Mouse (Mus musculus) hindbrain, embryonic 14.5 days (tissue): ENCODE data around the gene Tcfl5. TPM values are rescaled to one million over a fixed set of nuclear protein-coding genes. Genes with fewer than 3 reads are reported as not detected.
A peak's percentile ranks its signal among the peaks of the same experiment; 100 is the strongest.

Source experiments
- ATAC-seq: fragments of 200-750 bp; cut with Nextera tagmentation; 2 replicates; pipeline ENCODE4 v1.8.0; 2017; ENCODE audit warnings: moderate number of reproducible peaks, mild to moderate bottlenecking, moderate TSS enrichment, moderate library complexity; ENCODE audit not compliant: low FRiP score
- DNase-seq: peaks from one replicate; pipeline ENCODE4 v3.0.0-alpha.2; 2015; ENCODE audit warnings: low spot score
- H3K27ac ChIP-seq: fragments of 300-500 bp; sonication (generic); 2 replicates; pipeline ENCODE4 v1.5.1; 2014; ENCODE audit warnings: mild to moderate bottlenecking, moderate library complexity
- H3K27me3 ChIP-seq: fragments of 300-500 bp; sonication (generic); 2 replicates; pipeline ENCODE4 v1.6.1; 2014; ENCODE audit warnings: mild to moderate bottlenecking, low read length, mixed read lengths; ENCODE audit not compliant: control insufficient read depth, insufficient read depth
- H3K36me3 ChIP-seq: fragments of 300-500 bp; sonication (generic); replicated peaks from 2 replicates; pipeline ENCODE4 v1.6.1; 2014; ENCODE audit not compliant: control insufficient read depth, insufficient read depth
- H3K4me1 ChIP-seq: fragments of 300-500 bp; sonication (generic); replicated peaks from 2 replicates; pipeline ENCODE4 v1.6.1; 2014; ENCODE audit warnings: antibody characterized with exemption, low read length, mixed read lengths; ENCODE audit not compliant: control insufficient read depth, insufficient read depth
- H3K4me2 ChIP-seq: fragments of 300-500 bp; sonication (generic); replicated peaks from 2 replicates; pipeline ENCODE4 v1.6.1; 2014; ENCODE audit warnings: mild to moderate bottlenecking, moderate library complexity
- H3K4me3 ChIP-seq: fragments of 300-500 bp; sonication (generic); replicated peaks from 2 replicates; pipeline ENCODE4 v1.5.1; 2014; ENCODE audit warnings: mild to moderate bottlenecking, low read length
- H3K9ac ChIP-seq: fragments of 300-500 bp; sonication (generic); 2 replicates; pipeline ENCODE4 v1.6.1; 2014
- H3K9me3 ChIP-seq: fragments of 300-500 bp; sonication (generic); 2 replicates; pipeline ENCODE4 v1.6.1; 2016; ENCODE audit warnings: low read length; ENCODE audit not compliant: control insufficient read depth
- WGBS: fragments of 180-500 bp; shearing (Covaris S2); extraction: QIAGEN DNeasy Blood & Tissue Kit; methylation state at CpG from one replicate; pipeline ENCODE4 v1.1.7; 2014; 5-methylcytosine and 5-hydroxymethylcytosine counted together
- polyA plus RNA-seq: library from polyadenylated mRNA; unstranded; fragments of >200 nt; fragmentation: Nextera tagmentation; extraction: Ambion mirVana; gene quantifications from 2 replicates; pipeline ENCODE4 v1.2.1, GENCODE M21; 2014

Tcfl5 gene
- polyA plus RNA-seq: 0.87 and 0.99 TPM in 2 replicates

DNA sequence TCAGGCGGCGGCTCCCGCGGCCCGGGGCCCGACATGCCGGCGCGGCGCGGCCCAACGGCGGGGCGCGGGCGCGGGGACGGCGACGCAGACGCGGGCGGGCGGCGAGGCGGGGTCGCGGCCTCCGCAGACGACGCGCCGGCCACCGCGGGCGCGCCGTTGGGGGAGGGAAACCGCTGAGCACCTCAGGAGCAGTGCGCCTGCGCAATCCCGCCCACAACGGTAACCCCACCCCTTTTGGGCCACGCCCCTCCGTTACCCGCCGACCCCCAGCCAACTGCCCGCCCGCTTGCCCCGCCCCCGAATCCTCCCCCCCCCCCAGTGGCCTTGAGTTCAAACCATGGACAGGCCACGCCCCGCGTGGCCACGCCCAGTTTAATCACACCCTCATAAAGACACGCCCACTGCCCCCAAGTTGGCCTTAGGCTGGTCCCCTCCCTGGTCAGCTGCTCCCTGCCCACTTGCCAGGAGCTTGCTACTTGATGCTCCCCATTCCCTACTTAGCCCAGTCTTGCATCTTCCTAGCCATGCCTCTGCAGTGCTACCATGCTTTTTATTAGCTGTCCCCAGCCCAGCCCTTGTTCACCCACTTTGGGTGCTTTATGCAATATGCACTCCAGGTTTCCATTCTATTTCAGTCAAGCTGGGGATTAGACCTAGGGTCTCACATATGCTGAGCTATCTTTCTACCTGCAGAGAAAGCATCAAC, at the start of gene Tcfl5:
Tcfl5 (minus strand) TSS at position 154 of the 706 bp plus-strand sequence.
- Histone ChIP-seq H3K9ac (no peak within 1 kb of the TSS), H3K36me3 (no peaks in the 10 kb centered on the region), H3K9me3 (peaks cover 18% of the 10 kb centered on the region), H3K4me1 (no peaks in the 10 kb centered on the region), H3K4me2 (peak within 1 kb of the TSS; percentile 46), H3K27ac (no peak within 1 kb of the TSS), H3K27me3 (peaks cover 52% of the 10 kb centered on the region), H3K4me3 (peak within 1 kb of the TSS; percentile 33)
- ATAC-seq: no peak
- WGBS: 3% methylated on average over 49 of the region's 56 CpGs
- DNase-seq: no peak

DNA sequence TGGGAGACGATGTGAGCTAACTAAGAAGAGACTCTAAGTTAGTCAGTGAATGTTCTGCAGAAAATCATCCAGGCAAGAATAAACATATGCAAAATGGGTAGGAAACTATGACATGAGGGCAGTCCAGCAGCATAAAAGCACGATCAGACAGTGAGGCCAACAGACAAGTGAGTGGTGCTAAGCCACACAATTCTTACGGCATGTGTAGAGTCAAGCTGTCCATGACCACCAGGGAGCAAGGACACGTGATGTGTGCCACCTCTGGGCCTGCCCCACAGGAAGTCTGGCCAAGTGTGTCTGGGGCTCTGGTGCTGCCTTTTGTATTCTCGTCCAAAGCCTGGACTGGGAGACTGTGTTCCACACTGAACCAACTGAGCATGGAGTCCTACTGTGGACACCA, 47.3 kb upstream of the Tcfl5 start:
- no peak for DNase-seq
- H3K27me3 ChIP-seq: no peaks in the 10 kb centered on the region
- 84% methylated on average over 5 of the region's 5 CpGs for WGBS
- peaks cover 63% of the 10 kb centered on the region for H3K36me3 ChIP-seq
- no peak for ATAC-seq
- peaks cover 17% of the 10 kb centered on the region; the same call in 1 of the 2 replicates for H3K4me1 ChIP-seq
- H3K4me2 ChIP-seq: no peak overlapping the region
- no peak overlapping the region for H3K9ac ChIP-seq
- H3K4me3 ChIP-seq: no peak overlapping the region
- no peak overlapping the region for H3K27ac ChIP-seq
- no peaks in the 10 kb centered on the region for H3K9me3 ChIP-seq

- peaks cover 96% of the 10 kb centered on the region for H3K36me3 ChIP-seq
- no peak overlapping the region for H3K4me3 ChIP-seq
- ATAC-seq (no peak), DNase-seq (no peak)
- H3K27ac ChIP-seq: no peak overlapping the region
- H3K9me3 ChIP-seq: no peaks in the 10 kb centered on the region
- no peak overlapping the region for H3K9ac ChIP-seq
- 92% methylated on average over 4 of the region's 4 CpGs for WGBS
- no peaks in the 10 kb centered on the region for H3K27me3 ChIP-seq
- H3K4me1 ChIP-seq: no peaks in the 10 kb centered on the region
- H3K4me2 ChIP-seq: no peak overlapping the region
Observed at GRCm38 (mm10) chr2:180684031-180684430, 41.5 kb upstream of the Tcfl5 start.

GRCm38 (mm10) chr2:180683524-180683923, 41.0 kb upstream of the Tcfl5 start:
- no peaks in the 10 kb centered on the region for H3K4me1 ChIP-seq
- no peaks in the 10 kb centered on the region for H3K9me3 ChIP-seq
- H3K4me3 ChIP-seq: no peak overlapping the region
- ATAC-seq (no peak), DNase-seq (no peak)
- no peak overlapping the region for H3K4me2 ChIP-seq
- peaks cover 91% of the 10 kb centered on the region for H3K36me3 ChIP-seq
- no peak overlapping the region for H3K9ac ChIP-seq
- no peak overlapping the region for H3K27ac ChIP-seq
- WGBS: 85% methylated on average over 2 of the region's 2 CpGs
- no peaks in the 10 kb centered on the region for H3K27me3 ChIP-seq

DNA sequence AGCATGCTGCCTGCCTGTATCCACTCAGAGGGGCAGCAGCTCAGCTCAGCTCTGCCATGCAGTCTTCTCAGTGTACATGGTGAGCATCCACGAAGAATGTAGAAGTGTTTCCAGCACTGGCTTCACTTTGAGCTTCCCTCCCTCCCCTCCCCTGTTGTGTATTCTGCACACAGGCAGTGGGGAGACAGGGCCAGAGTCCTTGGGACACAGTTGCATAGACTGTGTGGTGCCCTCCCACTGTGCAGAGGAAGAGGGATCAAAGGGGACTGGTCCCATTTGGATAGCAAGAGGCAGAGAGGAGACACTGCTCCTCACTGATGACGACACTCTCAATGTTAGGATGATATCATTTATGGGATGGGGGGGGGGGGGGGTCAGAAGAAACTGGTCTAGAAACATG, 38.7 kb upstream of the Tcfl5 start:
- WGBS: 76% methylated on average over 2 of the region's 2 CpGs
- Histone ChIP-seq H3K36me3 (peaks cover 68% of the 10 kb centered on the region), H3K27ac (no peak overlapping the region), H3K4me3 (no peak overlapping the region), H3K4me2 (no peak overlapping the region), H3K9ac (no peak overlapping the region), H3K27me3 (no peaks in the 10 kb centered on the region), H3K9me3 (no peaks in the 10 kb centered on the region), H3K4me1 (no peaks in the 10 kb centered on the region)
- ATAC-seq (no peak), DNase-seq (no peak)

DNA sequence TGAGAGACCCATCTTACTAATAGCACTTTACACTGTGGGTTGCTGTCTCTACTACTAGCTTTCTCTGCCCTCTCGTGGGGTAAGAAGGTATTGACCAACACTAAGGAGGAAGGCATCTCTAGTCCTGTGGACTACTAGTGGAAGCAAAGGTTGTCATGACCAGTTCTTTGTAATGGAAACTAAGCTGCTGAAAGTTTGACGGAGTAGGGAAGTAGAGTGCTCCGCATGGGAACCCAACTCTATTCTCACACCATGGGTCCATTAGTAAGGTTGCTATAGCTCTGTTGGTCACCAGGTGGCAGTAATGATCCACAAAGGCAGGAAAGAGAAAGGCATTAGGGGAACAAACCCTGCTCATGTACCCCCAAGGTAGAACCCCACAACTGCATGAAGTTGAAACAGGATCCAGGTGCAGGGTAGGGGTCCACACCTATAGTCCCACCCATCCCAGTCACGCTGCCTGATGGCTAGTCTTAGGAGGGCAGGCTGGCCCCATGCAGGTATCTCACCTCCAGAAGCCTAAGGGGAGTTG, 36.2 kb upstream of the Tcfl5 start:
- peaks cover 59% of the 10 kb centered on the region for H3K36me3 ChIP-seq
- H3K9me3 ChIP-seq: no peaks in the 10 kb centered on the region
- H3K9ac ChIP-seq: no peak overlapping the region
- no peak overlapping the region for H3K4me3 ChIP-seq
- peak; percentile 76; the same call in 1 of the 2 replicates for ATAC-seq
- peak; percentile 75 for DNase-seq
- H3K27ac ChIP-seq: no peak overlapping the region
- H3K4me2 ChIP-seq: no peak overlapping the region
- H3K27me3 ChIP-seq: no peaks in the 10 kb centered on the region
- WGBS: 23% methylated on average over 4 of the region's 4 CpGs
- no peaks in the 10 kb centered on the region for H3K4me1 ChIP-seq

DNA sequence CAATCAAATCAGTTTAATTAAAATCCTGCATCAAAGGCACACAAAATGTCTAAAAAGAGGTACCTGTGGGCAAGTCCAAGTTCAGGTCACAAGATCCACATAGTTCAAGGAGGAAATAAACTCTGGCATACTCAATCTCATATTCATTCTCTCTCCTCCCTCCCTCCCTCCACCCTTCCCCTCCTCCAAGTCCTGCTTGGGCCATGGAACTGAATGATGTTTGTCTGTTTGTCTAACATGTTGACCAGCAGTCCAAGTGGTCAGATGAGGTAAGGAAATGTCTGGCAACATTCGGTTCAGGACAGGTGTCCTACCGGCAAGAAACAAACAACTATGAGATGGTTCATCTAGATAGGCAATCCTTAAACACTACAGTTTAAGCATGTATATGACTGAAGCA, 34.2 kb upstream of the Tcfl5 start:
- no peak for DNase-seq
- H3K9me3 ChIP-seq: no peaks in the 10 kb centered on the region
- peaks cover 58% of the 10 kb centered on the region for H3K36me3 ChIP-seq
- no peaks in the 10 kb centered on the region for H3K27me3 ChIP-seq
- no peak overlapping the region for H3K9ac ChIP-seq
- ATAC-seq: no peak
- H3K27ac ChIP-seq: no peak overlapping the region
- no peaks in the 10 kb centered on the region for H3K4me1 ChIP-seq
- no peak overlapping the region for H3K4me3 ChIP-seq
- 96% methylated on average over 2 of the region's 2 CpGs for WGBS
- H3K4me2 ChIP-seq: no peak overlapping the region

- no peak overlapping the region for H3K4me3 ChIP-seq
- peaks cover 3% of the 10 kb centered on the region; the same call in 1 of the 2 replicates for H3K4me1 ChIP-seq
- H3K36me3 ChIP-seq: peaks cover 49% of the 10 kb centered on the region
- no peaks in the 10 kb centered on the region for H3K9me3 ChIP-seq
- H3K27me3 ChIP-seq: no peaks in the 10 kb centered on the region
- no peak overlapping the region for H3K9ac ChIP-seq
- DNase-seq (no peak), ATAC-seq (no peak)
- 89% methylated on average over 4 of the region's 4 CpGs for WGBS
- H3K27ac ChIP-seq: no peak overlapping the region
- no peak overlapping the region for H3K4me2 ChIP-seq
Observed at GRCm38 (mm10) chr2:180662008-180662407, 19.5 kb upstream of the Tcfl5 start.

- no peak overlapping the region for H3K4me3 ChIP-seq
- H3K4me2 ChIP-seq: no peak overlapping the region
- H3K9me3 ChIP-seq: no peaks in the 10 kb centered on the region
- no peak overlapping the region for H3K9ac ChIP-seq
- H3K27ac ChIP-seq: no peak overlapping the region
- H3K36me3 ChIP-seq: peaks cover 35% of the 10 kb centered on the region
- no peak for ATAC-seq
- DNase-seq: no peak
- no peaks in the 10 kb centered on the region for H3K27me3 ChIP-seq
- 97% methylated on average over 5 of the region's 5 CpGs for WGBS
- peaks cover 3% of the 10 kb centered on the region; the same call in 1 of the 2 replicates for H3K4me1 ChIP-seq
Observed at GRCm38 (mm10) chr2:180660521-180660920, 18.0 kb upstream of the Tcfl5 start.
